Mouse (Mus musculus): Measurements from ENCODE around the gene Erich3.
"Not testable (repeated sequence)": the region's sequence is repeated elsewhere in the genome, so short reads cannot be mapped to it uniquely, and the experiment has no call there.

Gene Erich3

DNA sequence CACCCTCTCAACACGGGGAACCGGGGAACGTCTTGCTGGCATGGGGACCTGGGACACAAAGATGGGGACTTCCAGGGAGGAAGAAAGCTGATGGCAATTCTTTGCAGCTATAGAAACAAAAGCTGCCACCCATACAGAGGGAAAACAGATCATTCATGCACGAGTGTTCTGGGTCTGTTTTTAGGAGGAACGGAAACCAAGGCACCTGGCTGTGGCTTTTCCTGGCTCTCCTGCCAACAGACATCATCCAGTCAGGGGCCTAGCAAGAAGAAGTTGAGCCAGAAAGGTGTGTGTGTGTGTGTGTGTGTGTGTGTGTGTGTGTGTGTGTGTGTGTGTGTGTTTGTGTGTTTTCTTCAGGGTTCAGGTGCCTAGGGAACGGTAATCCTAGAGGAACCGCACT lies at the start of gene Erich3:
Gene Erich3, plus strand, starts transcription at position 315 of the 400 bp plus-strand sequence.
- no peak for DNase-seq

DNA sequence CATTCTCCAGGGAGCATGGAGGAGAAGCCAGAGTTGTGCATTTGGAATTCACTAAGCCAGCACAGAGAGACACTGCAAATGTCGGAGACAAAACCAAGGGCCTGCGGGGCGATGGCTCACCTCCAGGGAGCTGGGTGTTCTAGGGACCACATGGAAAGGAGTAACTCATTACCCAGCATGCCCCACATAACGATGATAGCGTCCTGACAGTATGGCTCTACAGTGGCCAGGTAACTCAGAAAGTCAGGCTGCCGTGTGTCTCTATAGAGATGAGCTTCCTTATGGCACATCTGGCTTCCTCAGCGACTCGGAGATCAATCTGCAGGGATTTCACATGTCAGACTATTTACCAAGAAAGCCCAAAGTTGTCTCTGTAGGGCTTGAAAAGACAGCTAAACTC lies 48.9 kb upstream of the Erich3 start:
- DNase-seq = no peak

DNA sequence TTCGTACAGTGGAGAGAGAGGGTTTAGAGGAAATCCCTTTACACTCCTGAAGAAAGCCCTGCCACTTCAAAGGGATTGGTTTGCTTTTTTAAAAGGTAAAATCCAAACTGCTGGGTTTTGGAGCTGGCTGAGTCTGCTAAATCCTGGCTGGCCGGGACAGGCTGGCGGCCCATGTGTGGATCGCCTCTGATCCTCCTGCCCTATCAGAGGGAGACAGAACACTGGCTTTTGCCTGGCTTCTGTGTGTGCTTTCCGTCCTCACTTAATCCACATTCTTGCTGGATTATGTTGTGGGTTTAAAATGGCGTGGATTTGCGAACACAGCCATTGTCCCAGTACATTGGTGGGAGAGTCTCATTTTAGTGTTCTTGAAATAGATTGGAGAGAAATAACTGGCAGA lies 48.4 kb upstream of the Erich3 start:
- no peak for DNase-seq

DNA sequence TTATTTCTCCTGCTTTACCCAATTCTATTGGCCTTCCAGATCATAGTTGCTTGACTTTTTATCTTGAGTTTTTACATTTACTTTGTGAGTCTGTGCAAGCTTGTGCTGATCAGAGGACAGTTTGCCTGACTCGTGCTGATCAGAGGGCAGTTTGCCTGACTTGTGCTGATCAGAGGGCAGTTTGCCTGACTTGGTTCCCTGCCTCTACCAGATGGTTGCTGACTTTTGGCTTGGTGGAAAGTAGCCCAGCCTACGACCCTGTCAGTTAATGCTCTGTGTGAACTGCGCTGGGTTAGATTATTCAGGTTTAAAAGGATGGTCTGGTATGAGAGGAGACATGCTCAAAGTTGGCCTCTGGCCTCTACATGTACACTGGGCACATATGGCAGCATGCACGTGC lies 47.6 kb upstream of the Erich3 start:
- no peak for DNase-seq

DNA sequence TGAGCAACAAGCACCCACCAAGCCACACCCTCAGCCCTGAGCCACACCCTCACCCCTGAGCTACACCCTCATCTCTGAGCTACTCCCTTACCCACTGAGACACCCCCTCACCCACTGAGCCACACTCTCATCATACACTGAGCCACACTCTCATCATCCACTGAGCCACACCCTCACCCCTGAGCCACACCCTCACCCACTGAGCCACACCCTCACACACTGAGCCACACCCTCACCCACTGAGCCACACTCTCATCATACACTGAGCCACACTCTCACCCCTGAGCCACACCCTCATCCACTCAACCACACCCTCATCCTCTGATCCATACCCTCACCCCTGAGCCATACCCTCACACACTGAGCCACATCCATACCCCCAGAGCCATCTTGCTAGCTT lies 35.4 kb upstream of the Erich3 start:
- no peak for DNase-seq

DNA sequence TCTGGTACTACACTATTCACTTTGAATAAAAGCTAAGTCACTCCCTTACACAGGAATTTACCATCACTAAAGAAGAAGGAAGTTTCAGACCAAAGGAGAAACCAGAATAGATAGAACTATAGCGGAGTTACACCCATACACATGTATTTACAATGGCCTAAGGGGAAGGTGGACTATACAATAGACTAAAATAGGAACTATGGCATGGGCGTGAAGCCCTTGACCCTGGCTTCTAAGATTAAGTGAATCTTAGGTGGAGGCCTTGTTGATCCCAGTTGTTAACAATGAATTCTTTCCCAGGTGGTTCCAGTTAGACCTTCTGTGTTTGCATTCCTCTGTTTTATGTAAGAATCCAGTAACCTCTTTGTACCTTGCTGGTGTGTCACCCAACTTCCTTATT lies 32.4 kb upstream of the Erich3 start:
- DNase-seq = not testable (repeated sequence)

DNA sequence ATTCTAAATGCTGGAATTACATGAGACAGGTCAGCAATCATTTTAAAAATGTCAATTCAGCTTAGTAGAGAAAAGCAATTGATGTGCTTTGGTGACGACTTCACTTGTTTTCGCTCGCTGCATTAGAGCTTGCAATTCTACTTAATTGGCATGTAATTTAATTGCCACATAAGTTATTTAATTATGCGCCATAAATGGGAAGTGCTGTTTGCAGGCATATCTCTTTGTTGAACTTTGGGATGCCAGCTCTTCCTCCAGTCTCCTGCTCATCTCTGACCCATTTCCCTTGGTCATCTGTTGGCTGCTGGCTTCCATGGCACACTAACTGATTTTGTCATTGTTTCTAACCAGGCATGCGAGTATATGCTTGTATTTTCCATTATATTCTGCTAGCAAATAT lies 30.6 kb upstream of the Erich3 start:
- DNase-seq = no peak

DNA sequence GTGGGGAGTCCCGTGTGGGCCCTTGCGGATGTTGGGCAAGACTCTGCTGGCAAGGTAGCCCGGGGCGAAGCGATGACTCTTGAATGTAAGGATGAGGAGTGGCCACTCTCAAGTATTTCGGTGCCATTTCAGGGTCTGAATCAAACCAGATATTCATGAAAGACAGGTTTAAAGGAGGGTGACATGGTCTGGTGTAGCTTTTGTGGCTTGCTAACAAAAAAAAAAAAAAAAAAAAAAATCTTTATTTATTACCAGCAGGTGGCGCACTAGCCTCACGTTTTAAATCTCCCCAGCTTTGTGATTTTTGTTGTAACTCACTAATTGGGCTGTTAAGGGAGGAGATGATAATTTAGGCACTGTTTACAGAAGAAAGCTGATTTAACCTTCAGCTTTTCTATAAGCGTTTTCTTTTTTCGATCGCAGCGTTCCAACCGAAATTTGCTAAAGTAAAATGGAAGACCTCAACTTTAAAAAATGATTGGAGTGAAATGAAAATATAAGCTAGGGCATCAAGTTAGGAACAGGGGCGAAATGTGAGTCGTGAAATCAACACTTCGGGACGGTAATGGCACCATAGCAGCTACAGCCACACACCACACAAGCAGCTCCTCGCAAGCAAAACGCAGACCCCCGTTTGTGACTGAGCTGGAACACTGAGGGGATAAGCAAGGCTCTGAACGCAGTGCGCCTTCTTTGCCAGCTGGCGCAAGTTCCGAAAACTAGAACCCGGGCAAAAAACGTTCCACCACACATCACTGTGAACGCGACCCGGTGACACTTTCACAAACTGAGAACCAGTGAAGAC lies 16.8 kb upstream of the Erich3 start:
- peak; percentile 33 for DNase-seq

DNA sequence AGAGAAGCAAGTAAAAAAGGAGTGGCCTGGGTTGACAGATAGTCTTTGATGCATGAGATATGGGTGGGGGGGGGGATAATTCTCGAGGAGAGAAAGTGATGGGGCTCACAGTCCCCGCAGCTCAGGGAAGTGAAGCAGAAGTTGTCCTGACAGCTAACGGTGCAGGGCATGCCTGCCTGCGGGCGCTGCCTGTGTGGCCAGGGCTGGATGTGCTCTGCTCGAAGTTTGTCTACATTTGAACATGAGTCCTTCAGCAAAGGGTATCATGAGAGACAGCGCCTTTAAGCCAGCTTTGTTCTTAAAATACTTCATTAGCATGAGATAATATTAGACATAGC lies 16.2 kb upstream of the Erich3 start:
- DNase-seq = no peak

DNA sequence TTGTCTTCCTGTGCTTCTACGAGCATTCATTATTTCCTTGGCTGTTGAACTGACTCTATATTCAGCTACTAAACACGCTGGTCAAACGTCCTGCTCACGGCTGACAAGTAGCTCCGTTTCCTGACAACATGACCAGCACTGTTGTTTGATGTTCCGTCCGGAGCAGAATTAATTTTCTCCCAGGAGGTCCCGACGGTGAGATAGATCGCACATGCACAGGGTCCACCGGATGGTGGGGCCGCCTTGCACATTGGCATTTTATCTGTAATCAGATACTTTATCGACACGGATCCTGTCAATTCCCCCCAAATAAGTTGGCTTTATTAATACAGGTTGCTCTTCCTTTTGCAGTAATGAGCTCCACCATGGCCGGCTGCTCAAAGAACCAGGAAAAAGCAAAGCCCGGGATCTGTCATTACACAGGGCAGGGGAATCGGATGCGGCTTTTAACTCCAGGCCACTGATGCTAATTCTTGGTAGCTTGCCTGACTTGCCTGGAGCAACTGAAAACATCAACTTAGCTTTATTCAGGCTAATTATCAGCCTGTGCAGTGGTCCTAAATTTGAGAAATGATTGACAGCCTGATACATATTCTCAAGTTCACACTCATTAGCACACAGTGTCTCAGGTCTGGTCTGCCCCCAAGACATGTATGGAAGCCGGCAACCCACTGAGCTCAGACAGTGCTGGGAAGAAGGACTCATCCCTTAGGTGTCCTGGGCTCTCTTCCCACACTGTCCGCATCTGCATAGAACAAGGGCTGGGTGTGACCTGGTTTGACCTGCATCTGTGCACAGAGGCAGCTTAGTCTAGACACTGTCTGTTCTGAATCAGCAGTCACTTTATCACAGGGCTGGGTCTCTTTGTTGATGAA lies 14.0 kb upstream of the Erich3 start:
- no peak for DNase-seq

DNA sequence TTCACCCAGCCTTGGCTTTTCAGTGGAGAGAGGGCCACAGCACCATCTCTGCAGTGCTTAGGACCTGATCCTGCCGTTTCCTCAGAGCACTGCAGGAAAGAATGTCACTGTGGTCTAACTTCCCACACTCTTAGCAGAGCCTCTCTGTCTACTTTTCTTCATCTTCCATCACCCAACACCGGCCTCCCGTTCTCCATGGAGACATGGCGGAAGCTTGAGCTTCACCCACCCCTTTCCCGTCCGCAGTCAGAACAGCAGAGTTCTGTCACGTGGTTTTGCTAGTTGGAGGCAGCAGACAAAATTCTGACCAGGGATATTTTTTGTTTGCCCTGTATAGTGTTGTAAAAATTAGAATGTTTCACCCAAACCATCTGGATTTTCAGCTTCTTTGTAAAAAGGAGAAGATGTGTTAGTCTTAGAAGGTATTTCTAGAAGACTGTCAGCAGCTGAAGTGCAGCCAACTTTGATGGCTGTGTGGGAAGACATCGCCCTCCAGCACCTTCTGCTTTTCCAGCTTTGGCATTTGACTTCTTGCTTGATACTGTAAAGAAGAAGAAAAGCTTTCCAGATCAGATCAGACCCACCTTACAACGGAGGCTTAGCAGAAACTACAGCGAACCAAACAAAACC lies 12.4 kb upstream of the Erich3 start:
- DNase-seq = peak; percentile 22

DNA sequence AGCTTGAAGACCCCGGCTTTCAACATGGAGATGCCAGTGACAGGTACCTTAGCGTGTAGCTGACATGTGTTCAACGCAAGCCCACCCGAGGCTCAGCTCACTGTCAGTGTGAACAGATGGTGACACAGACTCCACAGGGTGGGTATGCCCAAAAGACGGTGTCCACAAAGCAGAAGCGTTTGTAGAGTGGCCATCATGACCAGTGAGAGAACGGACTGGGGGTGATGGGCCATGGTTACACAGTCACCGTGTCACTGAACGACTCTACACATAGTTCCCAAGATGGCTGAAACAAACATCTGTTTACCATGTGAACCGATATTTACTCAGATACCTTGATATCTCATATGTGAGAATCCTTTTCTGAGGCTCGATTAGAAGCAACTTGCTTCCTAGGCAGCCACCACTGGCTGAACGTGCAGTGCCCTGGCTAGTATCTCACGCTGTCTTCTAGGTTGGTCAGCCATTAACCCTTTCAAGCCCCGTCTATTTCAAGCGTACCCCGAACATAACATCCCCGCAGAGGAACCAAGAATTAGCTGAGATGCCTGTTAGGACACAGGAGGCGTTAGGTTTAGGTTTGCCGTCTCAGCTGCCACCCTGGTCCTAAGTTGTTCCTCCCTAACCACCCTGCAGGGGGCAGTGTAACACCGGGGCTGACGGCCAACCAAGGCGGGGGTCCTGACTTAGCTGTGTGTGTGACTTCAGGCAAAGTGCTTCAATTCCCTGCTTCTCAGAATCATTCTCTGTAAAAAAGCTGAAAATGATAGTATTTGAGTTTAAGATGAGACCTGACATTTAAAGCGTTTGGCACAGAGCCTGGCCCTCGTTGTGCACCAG lies 10.9 kb upstream of the Erich3 start:
- DNase-seq = peak; percentile 84

DNA sequence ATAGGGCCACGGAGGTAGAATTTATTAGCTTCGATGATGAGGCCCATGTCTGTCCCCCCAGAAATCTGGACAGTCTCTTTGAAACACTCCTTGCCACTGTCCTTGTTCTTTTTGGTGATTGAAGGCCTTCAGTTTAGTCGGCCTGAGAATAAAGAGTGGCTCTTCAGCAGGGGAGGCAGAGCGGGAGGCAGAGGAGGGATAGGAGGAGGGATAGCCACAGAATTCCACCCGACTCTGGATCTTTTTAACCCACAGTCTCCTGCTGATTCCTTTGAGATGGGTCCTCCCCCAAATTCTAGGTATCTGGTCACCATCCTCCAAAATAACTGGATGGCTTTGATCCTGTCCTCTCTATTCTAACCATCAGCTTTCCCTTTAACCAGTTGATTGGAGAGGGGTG lies 10.2 kb upstream of the Erich3 start:
- DNase-seq = no peak

DNA sequence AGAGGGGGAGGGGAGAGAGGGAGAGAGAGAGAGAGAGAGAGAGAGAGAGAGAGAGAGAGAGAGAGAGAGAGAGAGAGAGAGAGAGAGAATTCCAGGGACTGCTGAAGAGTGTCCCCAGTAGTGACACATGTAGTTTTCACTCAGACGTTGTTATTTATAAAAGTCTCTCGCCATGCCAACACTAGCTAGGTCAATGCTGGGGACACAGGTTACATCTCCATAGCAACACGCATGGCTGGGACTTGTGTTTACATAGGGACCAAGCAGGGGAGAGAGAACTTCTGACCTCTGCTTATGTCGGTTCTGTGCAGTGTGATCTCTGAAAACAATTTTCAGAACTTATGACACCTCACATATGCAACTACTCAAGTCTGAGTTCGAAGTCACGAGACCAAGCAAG lies 9.4 kb upstream of the Erich3 start:
- no peak for DNase-seq

DNA sequence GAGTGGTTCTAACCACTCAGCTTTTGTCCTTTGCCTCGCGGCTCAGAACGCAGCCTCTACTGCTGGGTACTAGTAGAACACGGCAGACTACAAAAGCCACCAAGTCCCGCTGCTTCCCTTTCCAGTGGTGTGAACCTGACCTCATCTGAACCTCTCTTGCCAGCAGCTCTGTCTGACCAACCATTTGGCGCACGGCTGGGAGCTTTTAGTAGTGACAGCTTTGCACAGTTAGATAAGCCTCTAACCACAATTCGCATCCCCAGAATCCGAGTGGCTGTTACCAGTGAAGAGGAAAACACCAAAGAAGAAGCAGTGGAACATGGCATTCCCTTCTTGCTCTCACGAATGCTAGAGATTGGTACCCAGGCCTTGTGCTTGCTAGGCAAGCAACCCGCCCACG lies 8.8 kb upstream of the Erich3 start:
- no peak for DNase-seq

DNA sequence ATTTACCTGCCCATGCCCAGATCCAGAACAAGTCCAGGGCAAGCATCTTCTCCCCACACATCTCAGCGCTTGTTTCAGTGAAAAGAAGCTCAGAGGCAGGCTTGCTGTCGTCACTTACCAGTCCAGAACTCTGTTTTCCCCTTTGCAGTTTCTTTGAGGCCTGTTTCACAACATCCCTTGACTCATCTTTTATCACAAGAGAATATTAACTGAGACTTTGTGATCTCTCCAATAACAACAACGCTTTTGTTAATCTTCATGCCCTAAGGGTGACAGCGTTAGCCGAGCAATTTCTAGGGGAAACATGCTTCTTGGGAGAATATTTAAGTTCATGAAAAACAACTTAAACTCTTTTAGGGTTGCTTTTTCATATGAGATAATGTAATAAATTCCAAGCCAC lies 7.9 kb upstream of the Erich3 start:
- no peak for DNase-seq

DNA sequence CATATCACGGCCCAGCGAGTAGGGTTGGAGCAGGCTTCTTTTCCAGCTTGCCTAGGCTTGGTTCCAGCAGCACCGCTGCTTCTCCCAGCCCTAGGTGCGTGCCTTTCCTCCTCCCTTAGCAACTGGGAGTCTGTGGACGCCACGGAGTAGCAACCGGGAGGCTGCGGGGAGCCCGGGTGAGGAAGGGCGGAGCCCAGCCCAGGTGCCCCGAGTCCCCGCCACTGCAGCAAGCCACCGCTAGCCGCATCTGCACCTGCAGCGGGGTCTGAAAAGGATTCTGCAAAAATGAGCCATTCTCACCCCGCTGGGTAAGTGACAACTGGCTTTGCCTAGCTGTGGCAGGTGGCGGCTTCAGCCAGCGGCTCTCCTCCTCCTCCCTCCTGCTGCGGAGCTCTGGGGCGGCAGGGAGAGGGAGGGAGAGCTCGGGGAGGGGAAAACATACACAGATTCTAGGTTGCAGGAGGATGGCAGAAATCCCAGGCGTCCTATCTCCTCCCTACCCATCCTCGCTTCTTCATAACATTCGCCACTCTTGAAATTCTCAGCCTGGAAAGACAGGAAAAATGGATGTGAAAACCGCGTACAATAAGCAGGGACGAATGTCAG lies 420 bp downstream of the Erich3 start:
- DNase-seq = peak; percentile 60

DNA sequence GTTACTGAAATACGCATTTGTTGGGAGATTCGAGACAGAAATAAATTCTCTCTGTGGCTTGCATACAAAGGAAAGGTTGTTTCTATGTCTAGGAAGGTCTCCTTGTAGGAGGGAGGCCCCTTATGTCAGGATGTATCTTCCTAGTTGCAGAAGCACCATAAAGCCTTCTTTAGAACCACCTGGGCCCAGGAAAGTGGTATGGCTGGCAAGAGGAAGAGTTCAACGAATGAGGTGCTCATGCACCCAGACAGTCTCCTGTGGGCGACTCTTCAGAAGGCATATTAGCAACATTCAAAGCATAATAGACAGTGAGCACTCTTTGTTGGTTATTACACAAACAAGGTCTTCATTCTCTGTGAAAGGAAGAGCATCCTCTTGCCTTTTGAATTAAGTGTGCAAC lies 977 bp downstream of the Erich3 start:
- DNase-seq = no peak

DNA sequence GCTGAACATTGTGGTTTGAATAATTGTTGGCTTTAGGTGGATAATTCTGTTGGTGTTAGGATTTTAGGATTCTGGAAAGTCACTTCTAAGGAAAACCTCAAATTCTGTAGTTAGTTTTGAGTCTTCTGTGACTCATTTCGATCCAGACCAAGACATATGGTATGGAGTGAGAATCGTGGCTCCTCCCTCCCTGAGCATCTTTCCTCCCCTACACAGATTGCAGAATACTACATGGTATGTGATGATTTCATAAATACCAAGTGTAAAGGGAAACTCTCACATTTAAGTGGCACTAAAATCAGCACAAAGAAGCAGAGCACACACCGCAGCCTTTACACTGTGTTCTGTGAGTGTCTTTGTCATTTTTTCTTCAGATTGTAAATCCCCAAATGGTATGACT lies 4.8 kb downstream of the Erich3 start:
- no peak for DNase-seq

DNA sequence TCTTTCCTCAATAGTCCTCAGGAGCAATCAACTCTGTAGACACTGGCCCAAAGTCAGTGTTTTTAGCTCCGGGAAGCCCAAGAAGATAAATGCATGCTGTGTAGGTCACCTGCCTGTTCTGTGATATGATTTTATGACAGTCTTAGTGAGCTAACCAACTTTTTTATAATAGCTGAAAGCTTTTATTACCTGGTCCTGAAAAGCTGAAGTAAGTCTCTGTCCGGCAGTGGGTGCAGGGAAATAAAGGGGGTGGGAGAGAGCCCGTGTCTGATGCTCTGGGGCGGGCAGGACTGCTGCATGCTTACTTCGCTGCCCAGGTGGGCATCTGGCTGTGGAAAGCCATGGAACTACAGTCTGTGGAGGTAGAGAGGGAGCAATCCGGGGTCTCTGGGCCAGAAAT lies 6.9 kb downstream of the Erich3 start:
- no peak for DNase-seq

DNA sequence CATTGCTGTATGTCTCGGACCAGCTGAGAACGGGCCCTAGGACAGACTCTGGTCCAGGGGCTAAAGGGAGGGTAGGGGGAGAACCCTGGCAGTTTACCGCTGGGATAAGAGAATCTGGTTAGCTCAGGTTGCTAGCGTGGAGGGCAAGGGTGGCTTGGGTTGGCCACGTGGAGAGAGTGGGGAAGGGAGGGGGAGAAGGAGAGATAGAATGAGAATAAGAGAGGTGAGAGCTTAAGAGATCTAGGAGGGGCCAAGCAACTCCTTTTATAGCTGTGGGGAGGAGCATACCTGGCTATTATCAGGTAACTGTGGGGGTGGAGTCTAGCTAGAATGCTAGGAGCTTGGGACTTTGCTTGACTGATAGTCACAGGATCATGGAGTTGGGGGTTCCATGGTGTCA lies 7.4 kb downstream of the Erich3 start:
- no peak for DNase-seq

DNA sequence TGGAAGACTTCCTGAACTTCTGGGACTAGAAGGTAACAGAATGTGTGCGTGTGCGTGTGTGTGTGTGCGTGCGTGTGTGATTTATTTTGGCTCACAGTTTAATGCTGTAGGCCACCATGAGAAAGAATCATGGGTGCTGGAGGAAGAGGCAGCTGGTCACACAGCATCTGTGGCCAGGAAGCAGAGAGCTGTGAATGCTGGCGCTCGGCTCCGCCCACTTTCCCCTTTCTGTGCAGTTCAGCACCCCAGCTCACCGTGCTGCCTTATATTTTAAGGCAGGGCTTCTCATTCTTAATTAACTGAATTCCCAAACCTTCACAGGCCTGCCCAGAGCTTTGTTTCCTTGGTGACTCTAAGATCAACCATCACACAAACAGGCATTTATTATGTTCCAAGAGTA lies 9.7 kb downstream of the Erich3 start:
- no peak for DNase-seq

DNA sequence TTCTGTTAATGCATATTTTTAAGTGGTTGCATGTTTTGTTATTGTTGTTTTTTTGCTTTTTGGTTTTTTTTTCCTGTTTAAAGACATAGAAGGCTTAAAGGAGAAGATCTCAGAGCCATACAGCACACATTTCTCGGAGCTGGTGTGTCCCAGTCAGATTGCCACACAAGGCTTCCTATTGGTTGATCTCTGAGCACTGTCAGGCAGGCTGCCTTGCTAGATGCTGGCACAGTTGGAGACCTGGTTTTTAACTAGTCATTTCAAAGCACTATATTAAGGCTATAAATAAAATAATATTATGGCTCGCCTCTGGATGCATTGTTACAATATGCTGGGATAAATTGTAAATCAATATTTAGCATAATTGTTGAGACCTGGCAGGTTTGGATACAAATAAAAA lies 18.9 kb downstream of the Erich3 start:
- no peak for DNase-seq

Data from right cerebral cortex, postnatal 14 days (tissue).